Mouse (Mus musculus) thymus, adult 2 months (tissue): Measurements from ENCODE around the gene Il17re.

ENCODE experiments used
- CTCF ChIP-seq: fragments of 200-500 bp; IDR thresholded peaks from 2 replicates; pipeline ENCODE4 v1.5.1; 2012; ENCODE audit warnings: mild to moderate bottlenecking, control low read depth, low read length, moderate library complexity, borderline replicate concordance; ENCODE audit not compliant: control insufficient read depth, poor library complexity, insufficient read depth; ENCODE audit errors: extremely low read depth
- POLR2A ChIP-seq: fragments of 200-500 bp; IDR thresholded peaks from 2 replicates; pipeline ENCODE4 v1.6.1; 2012; ENCODE audit warnings: mild to moderate bottlenecking, low read length, control low read depth, moderate library complexity; ENCODE audit not compliant: control insufficient read depth, poor library complexity, insufficient read depth; ENCODE audit errors: extremely low read depth

DNA sequence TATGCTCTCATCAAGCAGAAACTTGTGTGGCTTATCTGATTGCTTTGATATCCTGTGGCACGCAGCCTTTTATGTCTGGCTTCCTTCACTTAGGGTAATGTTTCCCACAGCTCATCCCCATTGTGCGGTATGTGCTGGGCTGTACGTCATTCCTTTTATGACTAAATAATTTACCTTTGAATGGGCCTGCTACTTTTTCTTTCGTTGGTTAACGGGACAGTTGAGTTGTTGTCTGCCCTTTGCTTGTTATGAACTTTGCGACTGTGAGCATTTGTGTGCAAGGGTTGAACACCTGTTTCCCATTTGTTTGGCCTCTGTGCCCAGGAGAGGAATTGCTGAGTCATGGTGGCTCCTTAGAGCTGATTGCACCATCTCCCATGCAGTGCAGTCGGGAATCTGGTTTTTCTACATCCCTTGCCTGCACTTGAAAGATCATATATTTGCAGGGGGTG, 28.9 kb downstream of the Il17re start:
- no peak for TF ChIP-seq CTCF
- TF ChIP-seq POLR2A, result no peak
